In the genomic region with DNA sequence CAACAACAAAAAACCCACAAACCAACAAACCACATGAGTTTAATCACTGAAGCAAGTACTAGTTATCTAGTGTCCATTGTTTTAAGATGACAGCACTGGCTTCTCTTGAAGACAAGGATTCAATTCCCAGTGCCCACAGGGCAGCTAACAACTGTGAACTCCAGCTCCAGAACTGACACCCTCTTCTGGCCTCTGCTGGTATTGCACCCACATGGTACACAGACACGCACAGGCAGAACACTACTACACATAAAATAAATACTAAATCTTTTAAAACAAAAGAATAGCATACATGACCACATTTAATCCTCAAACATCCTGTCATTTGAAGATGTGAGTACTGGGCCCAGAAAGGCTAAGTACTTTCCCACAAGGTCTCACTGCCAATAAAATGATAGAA, we compare ENCODE assay signal across 12 mouse cellular contexts. TPM values are rescaled to one million over a fixed set of nuclear protein-coding genes. Genes with fewer than 3 reads are reported as not detected.
DNase-seq lines count a peak whose midpoint lies in the region; ATAC-seq and TF ChIP-seq lines count a peak whose summit lies in the region.
"Had no signal": no experiment of that assay in that cellular context is flagged by ENCODE, and none has a peak within 500 bp of the region (broad histone marks: within the 10 kb centered on the region; RNA-seq: fewer than 3 reads in every experiment).

No protein-coding gene starts in this region.

- peaks cover 37% of the 10 kb centered on the region for H3K79me2 ChIP-seq in liver, adult 2 months (ENCODE audit: control insufficient read depth, insufficient read depth, low read length)

- peak; percentile 42; the same call in 1 of the 2 replicates for TF ChIP-seq CTCF in liver, adult 2 months (IDR thresholded peaks at IDR 0.05; ENCODE audit: low read depth, low read length)
- TF ChIP-seq CTCF in cortical plate, adult 2 months (IDR thresholded peaks at IDR 0.05; ENCODE audit: extremely low read depth, insufficient read depth, low read length): peak; percentile 34

- H3K36me3 ChIP-seq in liver, adult 2 months (ENCODE audit: control insufficient read depth, insufficient read depth, low read length): peaks cover 2% of the 10 kb centered on the region; the same call in 1 of the 2 replicates
- H3K36me3 ChIP-seq in liver, embryonic 12.5 days: peaks cover 21% of the 10 kb centered on the region
- peaks cover 30% of the 10 kb centered on the region for H3K36me3 ChIP-seq in forebrain, embryonic 10.5 days (replicated peaks)

- H3K27me3 ChIP-seq in liver, adult 2 months (ENCODE audit: control insufficient read depth, insufficient read depth, low read length): no peaks in the 10 kb centered on the region
- 0 out of 2 replicates have a peak, but pooled peaks cover 7% of the 10 kb centered on the region for H3K27me3 ChIP-seq in liver, embryonic 12.5 days (replicated peaks)
- H3K27me3 ChIP-seq in forebrain, embryonic 10.5 days (ENCODE audit: poor library complexity, severe bottlenecking): no peaks in the 10 kb centered on the region
- H3K27me3 ChIP-seq: megakaryocyte, embryonic 14.5 days; stomach, embryonic 15.5 days had no signal

- no peak overlapping the region for H3K4me2 ChIP-seq in liver, embryonic 12.5 days

- no peak overlapping the region for H3K27ac ChIP-seq in liver, adult 2 months (replicated peaks; ENCODE audit: insufficient read depth, low read depth, low read length)
- no peak overlapping the region for H3K27ac ChIP-seq in liver, embryonic 12.5 days
- H3K27ac ChIP-seq in cortical plate, adult 2 months (ENCODE audit: insufficient read depth, low read length): no peak overlapping the region
- H3K27ac ChIP-seq in forebrain, embryonic 10.5 days: no peak overlapping the region

- peak; percentile 31 for DNase-seq in embryo, embryonic 10.5 days (ENCODE audit: low spot score)
- no peak for DNase-seq in embryo, embryonic 11 days
- DNase-seq in liver, adult 2 months (ENCODE audit: extremely low read depth, low read depth, low spot score): no peak
- DNase-seq in B cell, adult 2 months: peak; percentile 58 to 62
- no peak for DNase-seq in forebrain, embryonic 10.5 days (ENCODE audit: extremely low spot score, low spot score)

- no peaks in the 10 kb centered on the region for H3K9me3 ChIP-seq in liver, embryonic 12.5 days (replicated peaks)
- no peaks in the 10 kb centered on the region for H3K9me3 ChIP-seq in forebrain, embryonic 10.5 days
- H3K9me3 ChIP-seq: megakaryocyte, embryonic 14.5 days; stomach, embryonic 15.5 days had no signal

- H3K9ac ChIP-seq in liver, adult 2 months (ENCODE audit: low read depth, low read length): no peak overlapping the region
- no peak overlapping the region for H3K9ac ChIP-seq in liver, embryonic 12.5 days
- H3K9ac ChIP-seq: stomach, embryonic 15.5 days had no signal

- ATAC-seq in liver, embryonic 12.5 days: no peak
- no peak for ATAC-seq in activated CD4-positive, CD25-positive, alpha-beta regulatory T cell, adult 4 months

- H3K4me3 ChIP-seq in liver, adult 2 months (ENCODE audit: insufficient read depth, low read depth, low read length): no peak overlapping the region
- no peak overlapping the region for H3K4me3 ChIP-seq in liver, embryonic 12.5 days
- no peak overlapping the region for H3K4me3 ChIP-seq in cortical plate, adult 2 months (ENCODE audit: insufficient read depth, low read length)
- no peak overlapping the region for H3K4me3 ChIP-seq in forebrain, embryonic 10.5 days
- H3K4me3 ChIP-seq: stomach, embryonic 15.5 days had no signal

- H3K4me1 ChIP-seq in liver, adult 2 months (ENCODE audit: control insufficient read depth, insufficient read depth, low read length): peaks cover 6% of the 10 kb centered on the region
- peaks cover 23% of the 10 kb centered on the region for H3K4me1 ChIP-seq in liver, embryonic 12.5 days
- H3K4me1 ChIP-seq in cortical plate, adult 2 months (ENCODE audit: control insufficient read depth, insufficient read depth, low read length): 0 out of 2 replicates have a peak, but pooled peaks cover 2% of the 10 kb centered on the region
- H3K4me1 ChIP-seq in forebrain, embryonic 10.5 days: peaks cover 42% of the 10 kb centered on the region

- 100% methylated on average over 1 of the region's 1 CpGs for WGBS in liver, adult 2 months
- 95% methylated on average over 1 of the region's 1 CpGs for whole genome bisulfite sequencing in liver, embryonic 12.5 days (ENCODE audit: insufficient replicate concordance)
- 98% methylated on average over 1 of the region's 1 CpGs for WGBS in forebrain, embryonic 10.5 days

- TF ChIP-seq POLR2A in liver, adult 2 months (IDR thresholded peaks at IDR 0.05; ENCODE audit: extremely low read depth, insufficient read depth, low read length): no peak
- no peak for TF ChIP-seq POLR2A in cortical plate, adult 2 months (IDR thresholded peaks at IDR 0.05; ENCODE audit: extremely low read depth, insufficient read depth, low read length)

RNA-seq across cellular contexts. Expression of a gene that starts 4.5 kb away (rescaled TPM):
- total RNA-seq in liver, adult 2 months (2014; rRNA removed): 86.3 and 111 TPM in 2 replicates
- polyA plus RNA-seq in liver, adult 2 months (2012; rRNA removed): 224 and 259 TPM in 2 replicates
- 148 and 151 TPM in 2 replicates for polyA plus RNA-seq in liver, embryonic 12.5 days (2016; fragmentation: Nextera tagmentation; extraction: Ambion mirVana)
- polyA plus RNA-seq in cortical plate, adult 2 months (2012; rRNA removed): 57.1 and 63.8 TPM in 2 replicates
- polyA plus RNA-seq in activated CD4-positive, CD25-positive, alpha-beta regulatory T cell, adult 4 months (2017; shearing (Covaris generic)): 10 to 100 TPM; 73.4 to 90.9 TPM
- 142 and 151 TPM in 2 replicates for polyA plus RNA-seq in forebrain, embryonic 10.5 days (2016; fragmentation: Nextera tagmentation; extraction: Ambion mirVana)

RNA-seq across cellular contexts. Expression of a gene that starts 5.1 kb away (rescaled TPM):
- total RNA-seq in liver, adult 2 months (2014; rRNA removed): 23.0 and 35.4 TPM in 2 replicates
- polyA plus RNA-seq in liver, adult 2 months (2012; rRNA removed): 98.6 and 99.2 TPM in 2 replicates
- polyA plus RNA-seq in liver, embryonic 12.5 days (2016; fragmentation: Nextera tagmentation; extraction: Ambion mirVana): 12.9 and 13.7 TPM in 2 replicates
- polyA plus RNA-seq in cortical plate, adult 2 months (2012; rRNA removed): 206 and 219 TPM in 2 replicates
- 1 to 10 TPM; 2.7 to 3.6 TPM for polyA plus RNA-seq in activated CD4-positive, CD25-positive, alpha-beta regulatory T cell, adult 4 months (2017; shearing (Covaris generic))
- polyA plus RNA-seq in forebrain, embryonic 10.5 days (2016; fragmentation: Nextera tagmentation; extraction: Ambion mirVana): 46.9 and 49.0 TPM in 2 replicates

RNA-seq across cellular contexts. Expression of a gene that starts 22.5 kb away (rescaled TPM):
- 0.13 TPM in 1 of 2 replicates, not detected in the other for total RNA-seq in liver, adult 2 months (2014; rRNA removed)
- 0.02 TPM in 1 of 2 replicates, not detected in the other for polyA plus RNA-seq in liver, adult 2 months (2012; rRNA removed)
- 0.38 and 0.39 TPM in 2 replicates for polyA plus RNA-seq in liver, embryonic 12.5 days (2016; fragmentation: Nextera tagmentation; extraction: Ambion mirVana)
- 0.21 and 2.1 TPM in 2 replicates for polyA plus RNA-seq in cortical plate, adult 2 months (2012; rRNA removed)
- under 1 TPM in 1 of 2 experiments, not detected in 1; 0.33 TPM for polyA plus RNA-seq in activated CD4-positive, CD25-positive, alpha-beta regulatory T cell, adult 4 months (2017; shearing (Covaris generic))
- polyA plus RNA-seq in forebrain, embryonic 10.5 days (2016; fragmentation: Nextera tagmentation; extraction: Ambion mirVana): 1.1 and 1.6 TPM in 2 replicates
- polyA plus RNA-seq: embryonic facial prominence, embryonic 14.5 days; intestine, embryonic 14.5 days had no signal

RNA-seq across cellular contexts. Expression of a gene that starts 52.1 kb away (rescaled TPM):
- total RNA-seq in liver, adult 2 months (2014; rRNA removed): not detected in 2 replicates
- not detected in 2 replicates for polyA plus RNA-seq in liver, adult 2 months (2012; rRNA removed)
- not detected in 2 replicates for polyA plus RNA-seq in liver, embryonic 12.5 days (2016; fragmentation: Nextera tagmentation; extraction: Ambion mirVana)
- polyA plus RNA-seq in cortical plate, adult 2 months (2012; rRNA removed): 0.44 TPM in 1 of 2 replicates, not detected in the other
- polyA plus RNA-seq in activated CD4-positive, CD25-positive, alpha-beta regulatory T cell, adult 4 months (2017; shearing (Covaris generic)): not detected
- 0.79 TPM in 1 of 2 replicates, not detected in the other for polyA plus RNA-seq in forebrain, embryonic 10.5 days (2016; fragmentation: Nextera tagmentation; extraction: Ambion mirVana)
- polyA plus RNA-seq: embryonic facial prominence, embryonic 14.5 days; intestine, embryonic 14.5 days; stomach, embryonic 15.5 days had no signal

Comparison
In these comparisons a context has a peak if more than half of its experiments do, and no peak if none do; other contexts are left out.
1. DNase-seq: peak in embryo, embryonic 10.5 days (single experiment) and B cell, adult 2 months (2 of 2); none in embryo, embryonic 11 days (single experiment), liver, adult 2 months (single experiment) and forebrain, embryonic 10.5 days (single experiment).